Mouse (Mus musculus) midbrain, embryonic 15.5 days (tissue): ENCODE measurements around the gene Pak6. TPM values are rescaled to one million over a fixed set of nuclear protein-coding genes. Genes with fewer than 3 reads are reported as not detected.
"Not testable (repeated sequence)": the region's sequence is repeated elsewhere in the genome, so short reads cannot be mapped to it uniquely, and the experiment has no call there.

Source experiments
- ATAC-seq: fragments of 200-750 bp; cut with Nextera tagmentation; replicated peaks from 2 replicates; pipeline ENCODE4 v1.8.0; 2017; ENCODE audit warnings: moderate TSS enrichment
- H3K27ac ChIP-seq: fragments of 300-500 bp; sonication (generic); 2 replicates; pipeline ENCODE4 v1.5.1; 2015; ENCODE audit warnings: mild to moderate bottlenecking, inconsistent platforms
- H3K27me3 ChIP-seq: fragments of 300-500 bp; sonication (generic); replicated peaks from 2 replicates; pipeline ENCODE4 v1.6.1; 2015; ENCODE audit warnings: inconsistent platforms
- H3K36me3 ChIP-seq: fragments of 300-500 bp; sonication (generic); replicated peaks from 2 replicates; pipeline ENCODE4 v1.6.1; 2015; ENCODE audit warnings: inconsistent platforms
- H3K4me1 ChIP-seq: fragments of 300-500 bp; sonication (generic); 2 replicates; pipeline ENCODE4 v1.6.1; 2015; ENCODE audit warnings: inconsistent platforms
- H3K4me2 ChIP-seq: fragments of 300-500 bp; sonication (generic); 2 replicates; pipeline ENCODE4 v1.6.1; 2015; ENCODE audit warnings: inconsistent platforms, mild to moderate bottlenecking, moderate library complexity
- H3K4me3 ChIP-seq: fragments of 300-500 bp; sonication (generic); 2 replicates; pipeline ENCODE4 v1.5.1; 2015; ENCODE audit warnings: mild to moderate bottlenecking, inconsistent platforms
- H3K9ac ChIP-seq: fragments of 300-500 bp; sonication (generic); 2 replicates; pipeline ENCODE4 v1.6.1; 2015; ENCODE audit warnings: mild to moderate bottlenecking, inconsistent platforms
- H3K9me3 ChIP-seq: fragments of 300-500 bp; sonication (generic); 2 replicates; pipeline ENCODE4 v1.6.1; 2016; ENCODE audit warnings: inconsistent platforms
- WGBS: fragments of 180-500 bp; shearing (Covaris S2); methylation state at CpG from one replicate; pipeline ENCODE4 v1.1.7; 2015; ENCODE audit warnings: mixed read lengths; 5-methylcytosine and 5-hydroxymethylcytosine counted together
- polyA plus RNA-seq: library from polyadenylated mRNA; unstranded; fragments of >200 nt; fragmentation: Nextera tagmentation; extraction: Ambion mirVana; gene quantifications from 2 replicates; pipeline ENCODE4 v1.2.1, GENCODE M21; 2015

The Pak6 gene
- polyA plus RNA-seq, 1 experiment from 2014 or later: 67.8 TPM

GRCm38 (mm10) chr2:118646665-118647064 is 16.4 kb upstream of the Pak6 start:
- H3K9me3 ChIP-seq: no peaks in the 10 kb centered on the region
- H3K9ac ChIP-seq: no peak overlapping the region
- no peaks in the 10 kb centered on the region for H3K27me3 ChIP-seq
- ATAC-seq: no peak
- H3K36me3 ChIP-seq: no peaks in the 10 kb centered on the region
- no peak overlapping the region for H3K4me3 ChIP-seq
- H3K4me1 ChIP-seq: no peaks in the 10 kb centered on the region
- no peak overlapping the region for H3K27ac ChIP-seq
- 89% methylated on average over 5 of the region's 5 CpGs for WGBS
- no peak overlapping the region for H3K4me2 ChIP-seq

- not testable (repeated sequence) for H3K4me3 ChIP-seq, H3K9ac ChIP-seq, H3K4me2 ChIP-seq, H3K36me3 ChIP-seq, H3K9me3 ChIP-seq, ATAC-seq, H3K27me3 ChIP-seq, H3K4me1 ChIP-seq, H3K27ac ChIP-seq
- 49% methylated on average over 2 of the region's 2 CpGs for WGBS
Measured at GRCm38 (mm10) chr2:118650697-118651096, 12.4 kb upstream of the Pak6 start.

GRCm38 (mm10) chr2:118656688-118657281 is 6.3 kb upstream of the Pak6 start:
- WGBS: 18% methylated on average over 3 of the region's 3 CpGs
- Histone ChIP-seq H3K27ac (peak overlapping the region; percentile 48; the same call in 1 of the 2 replicates), H3K27me3 (no peaks in the 10 kb centered on the region), H3K9ac (no peak overlapping the region), H3K4me3 (no peak overlapping the region), H3K36me3 (no peaks in the 10 kb centered on the region), H3K4me2 (no peak overlapping the region), H3K4me1 (peaks cover 20% of the 10 kb centered on the region), H3K9me3 (no peaks in the 10 kb centered on the region)
- ATAC-seq: no peak

GRCm38 (mm10) chr2:118658457-118658856 is 4.6 kb upstream of the Pak6 start:
- Histone ChIP-seq H3K4me3 (no peak overlapping the region), H3K36me3 (no peaks in the 10 kb centered on the region), H3K9ac (no peak overlapping the region), H3K4me2 (no peak overlapping the region), H3K4me1 (peaks cover 28% of the 10 kb centered on the region), H3K27ac (no peak overlapping the region), H3K27me3 (no peaks in the 10 kb centered on the region), H3K9me3 (no peaks in the 10 kb centered on the region)
- 44% methylated on average over 4 of the region's 4 CpGs for WGBS
- ATAC-seq: no peak

- WGBS: 77% methylated on average over 1 of the region's 1 CpGs
- Histone ChIP-seq H3K9me3 (no peaks in the 10 kb centered on the region), H3K27me3 (no peaks in the 10 kb centered on the region), H3K9ac (no peak overlapping the region), H3K27ac (no peak overlapping the region), H3K36me3 (no peaks in the 10 kb centered on the region), H3K4me1 (peaks cover 33% of the 10 kb centered on the region), H3K4me3 (no peak overlapping the region), H3K4me2 (no peak overlapping the region)
- no peak for ATAC-seq
Measured at GRCm38 (mm10) chr2:118659077-118659476, 4.0 kb upstream of the Pak6 start.

- peak overlapping the region; percentile 82 for H3K27ac ChIP-seq
- peak overlapping the region; percentile 49 for H3K9ac ChIP-seq
- H3K9me3 ChIP-seq: no peaks in the 10 kb centered on the region
- 86% methylated on average over 12 of the region's 12 CpGs for WGBS
- peaks cover 38% of the 10 kb centered on the region for H3K4me1 ChIP-seq
- peak overlapping the region; percentile 62 for H3K4me2 ChIP-seq
- ATAC-seq: no peak
- H3K36me3 ChIP-seq: no peaks in the 10 kb centered on the region
- peak overlapping the region; percentile 33 for H3K4me3 ChIP-seq
- no peaks in the 10 kb centered on the region for H3K27me3 ChIP-seq
Measured at GRCm38 (mm10) chr2:118659493-118659892, 3.6 kb upstream of the Pak6 start.

- Histone ChIP-seq H3K36me3 (no peaks in the 10 kb centered on the region), H3K9me3 (no peaks in the 10 kb centered on the region), H3K27me3 (no peaks in the 10 kb centered on the region), H3K27ac (peak overlapping the region; percentile 82), H3K4me2 (peak overlapping the region; percentile 62), H3K4me3 (peak overlapping the region; percentile 33), H3K4me1 (peaks cover 43% of the 10 kb centered on the region), H3K9ac (peak overlapping the region; percentile 49)
- ATAC-seq: peak; percentile 75
- WGBS: 3% methylated on average over 4 of the region's 4 CpGs
Measured at GRCm38 (mm10) chr2:118659998-118660452, 3.1 kb upstream of the Pak6 start.

- Histone ChIP-seq H3K9me3 (no peaks in the 10 kb centered on the region), H3K27ac (no peak overlapping the region), H3K4me2 (no peak overlapping the region), H3K9ac (no peak overlapping the region), H3K4me1 (peaks cover 56% of the 10 kb centered on the region), H3K4me3 (no peak overlapping the region), H3K36me3 (no peaks in the 10 kb centered on the region), H3K27me3 (no peaks in the 10 kb centered on the region)
- 83% methylated on average over 9 of the region's 9 CpGs for WGBS
- no peak for ATAC-seq
Measured at GRCm38 (mm10) chr2:118661891-118662290, 1.2 kb upstream of the Pak6 start.

- Histone ChIP-seq H3K36me3 (no peaks in the 10 kb centered on the region), H3K4me2 (peak overlapping the region; percentile 68), H3K27ac (peak overlapping the region; percentile 83), H3K27me3 (no peaks in the 10 kb centered on the region), H3K4me1 (peaks cover 64% of the 10 kb centered on the region), H3K4me3 (peak overlapping the region; percentile 59), H3K9ac (peak overlapping the region; percentile 68), H3K9me3 (no peaks in the 10 kb centered on the region)
- 44% methylated on average over 19 of the region's 19 CpGs for WGBS
- peak; percentile 59 for ATAC-seq
Measured at GRCm38 (mm10) chr2:118663804-118664766, 982 bp downstream of the Pak6 start.

- Histone ChIP-seq H3K4me2 (peak overlapping the region; percentile 68), H3K27me3 (no peaks in the 10 kb centered on the region), H3K9ac (no peak overlapping the region; the same call in 1 of the 2 replicates), H3K36me3 (no peaks in the 10 kb centered on the region), H3K4me1 (peaks cover 55% of the 10 kb centered on the region), H3K9me3 (no peaks in the 10 kb centered on the region), H3K4me3 (peak overlapping the region; percentile 59), H3K27ac (no peak overlapping the region)
- ATAC-seq: no peak
- WGBS: 84% methylated on average over 3 of the region's 3 CpGs
Measured at GRCm38 (mm10) chr2:118664975-118665516, 1.9 kb downstream of the Pak6 start.

- no peak overlapping the region for H3K9ac ChIP-seq
- no peaks in the 10 kb centered on the region for H3K36me3 ChIP-seq
- H3K4me3 ChIP-seq: no peak overlapping the region
- H3K27ac ChIP-seq: no peak overlapping the region
- no peaks in the 10 kb centered on the region for H3K27me3 ChIP-seq
- 91% methylated on average over 4 of the region's 4 CpGs for WGBS
- ATAC-seq: no peak
- peak overlapping the region; percentile 68 for H3K4me2 ChIP-seq
- no peaks in the 10 kb centered on the region for H3K9me3 ChIP-seq
- H3K4me1 ChIP-seq: peaks cover 50% of the 10 kb centered on the region
Measured at GRCm38 (mm10) chr2:118665616-118666015, 2.5 kb downstream of the Pak6 start.

GRCm38 (mm10) chr2:118667181-118667580 is 4.1 kb downstream of the Pak6 start:
- WGBS: 74% methylated on average over 5 of the region's 5 CpGs
- ATAC-seq: no peak
- Histone ChIP-seq H3K9me3 (no peaks in the 10 kb centered on the region), H3K27ac (no peak overlapping the region), H3K4me2 (peak overlapping the region; percentile 68; the same call in 1 of the 2 replicates), H3K36me3 (no peaks in the 10 kb centered on the region), H3K9ac (no peak overlapping the region), H3K4me3 (no peak overlapping the region), H3K4me1 (peaks cover 50% of the 10 kb centered on the region), H3K27me3 (no peaks in the 10 kb centered on the region)
